Mouse (Mus musculus) macrophage (primary cell): ENCODE data around the gene Cxcl9. TPM values are rescaled to one million over a fixed set of nuclear protein-coding genes. Genes with fewer than 3 reads are reported as not detected.
A peak's percentile ranks its signal among the peaks of the same experiment; 100 is the strongest.

Experiments used
- H3K27ac ChIP-seq: fragments of 350-480 bp; formaldehyde crosslinking; 2 replicates; pipeline ENCODE4 v1.9.0; 2021
- H3K36me3 ChIP-seq: fragments of 350-480 bp; formaldehyde crosslinking; 2 replicates; pipeline ENCODE4 v1.9.0; 2021; ENCODE audit errors: inconsistent target
- H3K4me3 ChIP-seq: fragments of 350-480 bp; formaldehyde crosslinking; 2 replicates; pipeline ENCODE4 v1.9.0; 2021; ENCODE audit errors: inconsistent target
- H3K79me2 ChIP-seq: fragments of 350-480 bp; formaldehyde crosslinking; 2 replicates; pipeline ENCODE4 v1.9.0; 2021; ENCODE audit errors: inconsistent target
- WGBS: methylation state at CpG from one replicate; pipeline ENCODE4 v1.1.7; 2026; ENCODE audit warnings: inconsistent platforms; ENCODE audit not compliant: missing documents; 5-methylcytosine and 5-hydroxymethylcytosine counted together
- polyA plus RNA-seq: library from polyadenylated mRNA; stranded (reverse); fragments of 250-400 nt; gene quantifications from 3 replicates; pipeline ENCODE4 v1.2.4, GENCODE M21; 2018; ENCODE audit warnings: inconsistent platforms

The Cxcl9 gene
- polyA plus RNA-seq, 1 experiment from 2014 or later, result 2.3 TPM

DNA sequence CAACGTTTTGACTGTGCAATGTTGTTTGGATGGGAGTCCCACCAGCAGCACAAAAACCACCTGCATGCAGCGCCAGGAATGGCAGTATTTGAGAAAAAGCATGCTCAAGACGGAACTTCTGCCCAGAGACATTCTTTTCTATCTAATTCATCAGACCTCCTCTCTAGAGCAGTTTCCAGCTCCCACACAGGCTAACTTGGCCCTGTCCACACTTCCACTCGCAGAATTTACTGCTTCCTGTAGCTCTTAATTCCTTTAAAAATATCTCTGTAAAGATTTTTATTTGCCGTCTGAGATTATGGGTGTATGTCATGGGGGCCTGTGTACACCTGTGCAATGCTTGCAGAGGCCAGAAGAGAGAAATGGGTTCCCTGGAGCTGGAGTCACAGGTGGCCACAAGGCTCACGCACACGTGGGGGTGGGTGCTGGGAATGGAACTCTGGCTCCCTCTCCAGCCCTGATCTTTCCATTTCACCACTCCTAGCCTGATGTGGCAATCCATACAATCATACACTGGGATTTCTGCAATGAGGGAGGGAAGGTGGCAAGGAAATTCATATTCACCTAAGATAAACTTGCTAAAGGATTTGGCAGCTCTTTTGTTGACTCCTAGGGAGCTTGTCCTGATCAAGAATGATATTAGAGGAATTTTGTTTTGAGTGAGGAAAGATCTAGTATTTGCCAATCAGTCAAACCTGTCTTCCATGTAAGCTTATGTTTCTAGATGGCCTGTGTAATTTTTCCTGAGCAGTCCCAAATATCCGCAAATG, 6.1 kb downstream of the Cxcl9 start:
- no peak overlapping the region for H3K27ac ChIP-seq
- 72% methylated on average over 8 of the region's 8 CpGs for WGBS
- no peaks in the 10 kb centered on the region for H3K79me2 ChIP-seq
- no peak overlapping the region for H3K4me3 ChIP-seq
- H3K36me3 ChIP-seq, result no peaks in the 10 kb centered on the region

DNA sequence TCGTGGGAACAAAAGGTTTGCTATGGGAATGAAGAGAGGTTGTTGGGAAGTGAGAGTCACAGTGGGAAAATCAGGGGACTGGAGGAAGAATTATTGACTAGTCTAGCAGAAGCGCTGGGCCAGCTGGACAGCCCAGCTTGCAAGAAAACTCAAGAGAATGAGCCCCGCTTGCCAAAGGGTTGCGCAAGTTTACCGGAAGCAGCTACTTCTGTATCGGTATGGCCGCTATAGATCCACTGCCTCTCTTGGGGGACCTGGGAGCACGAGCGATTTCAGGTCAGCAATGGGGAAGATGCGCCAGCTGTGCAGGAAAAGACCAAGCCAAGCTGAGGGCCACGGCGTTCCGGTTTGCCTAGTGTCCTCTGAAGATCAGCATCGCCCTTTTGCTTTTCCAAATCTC, 9.3 kb downstream of the Cxcl9 start:
- H3K4me3 ChIP-seq, result no peak overlapping the region
- no peaks in the 10 kb centered on the region for H3K79me2 ChIP-seq
- H3K36me3 ChIP-seq, result no peaks in the 10 kb centered on the region
- WGBS, result 44% methylated on average over 14 of the region's 14 CpGs
- no peak overlapping the region for H3K27ac ChIP-seq

DNA sequence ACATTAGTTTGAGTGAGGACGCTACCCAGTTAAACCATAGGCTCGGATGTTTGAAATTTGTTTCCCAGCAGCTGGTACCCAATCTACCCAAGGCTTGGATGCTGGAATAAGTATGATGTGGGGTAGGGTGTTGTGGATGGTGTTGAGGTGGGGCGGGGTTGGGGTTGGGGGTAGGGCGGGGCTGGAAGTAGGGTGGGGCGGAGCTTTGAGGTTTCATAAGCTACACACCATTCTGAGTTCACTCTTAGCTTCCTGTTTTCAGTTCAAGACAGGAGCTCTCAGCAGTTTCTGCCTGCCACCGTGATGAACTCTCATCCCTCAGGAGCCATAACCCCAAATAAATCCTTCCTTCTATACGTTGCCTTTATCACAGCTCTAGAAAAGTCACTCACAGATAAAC, 9.8 kb downstream of the Cxcl9 start:
- Histone ChIP-seq H3K27ac (no peak overlapping the region), H3K36me3 (no peaks in the 10 kb centered on the region), H3K79me2 (no peaks in the 10 kb centered on the region), H3K4me3 (no peak overlapping the region)
- 51% methylated on average over 7 of the region's 7 CpGs for WGBS

DNA sequence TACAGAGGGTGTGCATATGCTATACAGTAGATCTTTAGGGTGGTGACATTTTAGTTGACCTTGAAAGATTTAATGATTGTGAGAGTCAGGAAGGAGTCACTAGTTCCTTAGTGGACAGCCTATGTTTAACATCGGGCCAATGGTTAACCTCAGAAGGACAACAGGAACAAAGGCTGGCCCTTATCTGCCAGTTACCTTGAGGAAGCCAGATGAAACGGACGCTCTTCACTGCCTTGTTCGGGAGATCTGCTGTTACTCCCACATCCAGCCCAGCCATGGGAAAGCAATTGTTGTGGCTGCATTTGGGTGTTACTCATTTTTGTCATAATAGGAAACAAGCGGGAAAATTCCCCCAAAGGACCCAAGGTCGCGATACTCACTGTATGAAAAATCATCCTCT, 14.1 kb downstream of the Cxcl9 start:
- H3K4me3 ChIP-seq, result no peak overlapping the region
- H3K27ac ChIP-seq, result no peak overlapping the region
- H3K36me3 ChIP-seq, result no peaks in the 10 kb centered on the region
- H3K79me2 ChIP-seq, result peaks cover 10% of the 10 kb centered on the region
- 59% methylated on average over 7 of the region's 7 CpGs for WGBS

DNA sequence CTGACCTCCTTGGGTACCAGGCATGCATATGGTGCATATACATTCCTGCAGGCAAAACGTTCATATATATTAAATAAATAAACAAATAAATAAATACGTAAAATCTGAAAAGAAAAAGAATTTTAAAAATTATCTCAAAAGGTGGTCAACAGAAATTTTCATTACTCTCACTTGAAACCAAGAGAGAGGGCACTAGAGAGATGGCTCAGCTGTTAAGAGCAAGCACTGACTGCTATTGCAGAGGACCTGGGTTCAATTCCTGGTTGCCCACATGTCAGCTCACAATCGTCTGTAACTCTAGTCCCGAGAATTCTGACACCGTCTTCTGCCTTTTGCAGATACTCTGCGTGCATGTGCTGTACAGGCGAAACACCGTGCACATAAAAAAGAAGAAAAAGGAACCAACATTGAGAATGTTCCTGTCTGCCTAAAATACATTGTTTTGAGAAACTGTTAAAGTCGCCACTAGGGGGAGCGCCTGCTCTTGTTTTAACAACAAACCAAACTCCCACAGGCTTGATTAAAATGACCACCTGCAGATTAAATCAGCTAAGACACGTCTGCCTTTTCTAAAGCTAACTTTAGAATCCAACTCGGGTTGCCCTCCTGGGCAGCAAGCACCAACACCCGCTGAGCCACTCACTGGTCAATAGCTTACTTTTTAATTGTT, 15.7 kb downstream of the Cxcl9 start:
- no peaks in the 10 kb centered on the region for H3K36me3 ChIP-seq
- no peak overlapping the region for H3K4me3 ChIP-seq
- WGBS, result 16% methylated on average over 13 of the region's 13 CpGs
- no peak overlapping the region for H3K27ac ChIP-seq
- H3K79me2 ChIP-seq, result peaks cover 26% of the 10 kb centered on the region

DNA sequence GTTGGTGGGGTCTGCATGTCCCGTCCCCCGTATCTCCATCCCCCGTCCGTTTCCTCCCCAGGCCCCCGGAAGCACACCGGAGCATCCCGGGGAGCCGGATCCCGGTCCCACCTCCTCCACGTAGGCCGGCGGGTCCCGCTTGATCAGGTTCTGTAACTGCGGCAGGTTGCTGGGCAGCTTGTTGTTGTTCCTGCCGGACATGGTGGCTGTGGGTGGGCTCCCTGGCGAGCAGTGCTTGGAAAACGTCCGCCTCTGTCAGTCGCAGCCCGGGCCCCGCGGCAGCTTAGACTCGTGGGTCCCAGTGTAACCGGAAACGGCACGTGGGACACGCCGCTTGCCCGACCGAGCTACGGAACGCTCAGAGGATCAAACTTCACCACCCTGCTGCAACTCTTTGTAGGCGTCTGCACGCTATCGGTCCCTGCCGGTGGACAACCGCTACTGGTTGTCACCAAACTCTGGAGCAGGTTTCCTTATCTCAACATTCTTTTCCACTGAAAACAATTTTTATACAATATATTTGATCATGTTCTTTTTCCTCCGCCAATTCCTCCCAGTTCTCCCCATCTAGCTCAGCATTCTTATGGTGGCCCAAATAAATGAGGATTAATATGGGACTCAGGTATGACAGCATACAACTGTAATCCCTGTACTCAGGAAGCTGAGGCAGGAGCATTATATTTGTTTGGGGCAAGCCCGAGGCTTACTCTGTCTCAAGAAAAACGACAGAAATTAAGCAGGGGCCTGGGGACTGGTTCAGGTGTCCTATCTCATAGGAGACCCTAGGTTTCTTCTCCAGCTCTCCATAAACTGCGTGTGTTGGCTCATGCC, 18.0 kb downstream of the Cxcl9 start, which contains the start of gene Sdad1:
Gene Sdad1, minus strand, starts transcription at position 799 of the 831 bp plus-strand sequence.
- peaks cover 8% of the 10 kb centered on the region; the same call in 1 of the 2 replicates for H3K36me3 ChIP-seq
- H3K79me2 ChIP-seq, result peaks cover 36% of the 10 kb centered on the region
- 4% methylated on average over 38 of the region's 41 CpGs for WGBS
- peak within 1 kb of the TSS; percentile 10; the same call in 1 of the 2 replicates for H3K27ac ChIP-seq
- peak within 1 kb of the TSS; percentile 77 for H3K4me3 ChIP-seq

DNA sequence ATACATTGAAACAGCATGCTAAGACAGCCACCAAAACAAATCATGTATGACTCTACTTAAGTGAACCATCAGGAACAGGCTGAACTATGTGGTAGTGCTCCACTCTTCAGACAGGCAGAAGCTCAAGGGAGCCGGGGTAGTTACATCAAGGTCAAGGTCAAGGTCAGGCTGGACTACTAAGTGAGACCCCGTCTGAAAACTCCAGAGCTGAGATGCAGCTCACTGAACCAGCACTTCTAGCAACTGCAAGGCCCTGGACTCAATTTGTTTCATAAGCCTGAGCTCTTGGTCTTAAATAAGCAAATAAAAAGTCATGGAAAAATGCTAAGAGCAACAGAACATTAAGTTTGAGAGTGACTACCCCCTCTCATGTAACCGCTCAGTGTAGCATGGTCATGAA, 23.6 kb downstream of the Cxcl9 start:
- H3K27ac ChIP-seq, result no peak overlapping the region
- WGBS, result 100% methylated on average over 3 of the region's 3 CpGs
- peaks cover 64% of the 10 kb centered on the region for H3K36me3 ChIP-seq
- no peak overlapping the region for H3K4me3 ChIP-seq
- peaks cover 31% of the 10 kb centered on the region for H3K79me2 ChIP-seq

DNA sequence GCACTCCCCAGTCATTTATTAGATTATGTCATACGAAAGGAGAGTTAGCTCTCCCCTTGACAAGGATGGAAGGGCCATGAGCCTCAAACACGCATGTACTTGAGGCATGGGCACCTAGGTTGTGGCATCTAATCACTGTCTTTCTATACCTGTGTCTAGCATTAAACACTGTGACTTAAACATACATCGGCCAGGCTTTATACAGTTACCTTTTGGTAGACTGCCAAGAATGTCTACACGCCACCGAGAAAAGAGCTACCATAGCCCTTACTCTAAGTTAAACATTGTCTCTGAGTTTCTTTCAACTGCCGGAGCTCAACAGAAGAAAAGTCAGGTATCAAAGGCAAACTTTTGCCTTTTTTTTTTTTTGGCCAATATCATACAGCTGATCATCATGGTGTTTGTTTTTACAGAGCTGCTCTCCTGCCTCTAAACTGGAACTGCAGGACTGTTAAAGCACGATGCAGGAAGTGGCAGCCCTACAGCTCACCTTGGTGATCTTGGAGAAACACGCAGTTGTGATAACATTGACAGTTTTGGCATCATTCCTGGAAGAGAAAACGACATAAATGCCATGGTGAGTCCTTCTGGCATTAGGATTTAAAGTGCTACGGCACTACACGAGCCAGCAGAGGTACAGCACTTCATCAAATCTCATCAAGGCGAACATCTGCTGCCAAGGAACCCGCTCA, 25.6 kb downstream of the Cxcl9 start:
- H3K27ac ChIP-seq, result no peak overlapping the region
- peaks cover 11% of the 10 kb centered on the region; the same call in 1 of the 2 replicates for H3K79me2 ChIP-seq
- H3K36me3 ChIP-seq, result peaks cover 74% of the 10 kb centered on the region
- H3K4me3 ChIP-seq, result no peak overlapping the region
- 94% methylated on average over 13 of the region's 13 CpGs for WGBS

DNA sequence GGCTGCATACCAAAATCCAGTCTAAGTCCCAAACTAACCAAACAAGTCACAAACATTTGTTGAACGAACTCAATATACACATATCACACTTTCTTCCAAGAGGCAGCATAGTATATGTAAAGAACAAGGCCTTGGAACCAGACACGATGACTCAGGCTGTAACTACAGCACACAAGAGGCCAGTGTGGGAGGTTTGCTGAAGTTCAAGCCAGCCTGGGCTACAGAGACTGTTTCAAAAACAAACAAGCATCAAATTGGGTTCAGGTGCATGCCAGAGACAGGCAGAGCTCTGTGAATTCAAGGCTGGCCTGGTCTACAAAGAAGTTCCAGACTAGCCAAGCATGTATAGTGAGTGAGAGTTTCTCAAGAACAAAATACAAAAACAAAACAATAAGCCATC, 33.4 kb downstream of the Cxcl9 start:
- WGBS, result 100% methylated on average over 2 of the region's 2 CpGs
- Histone ChIP-seq H3K36me3 (peaks cover 59% of the 10 kb centered on the region), H3K79me2 (no peaks in the 10 kb centered on the region), H3K27ac (no peak overlapping the region), H3K4me3 (no peak overlapping the region)

DNA sequence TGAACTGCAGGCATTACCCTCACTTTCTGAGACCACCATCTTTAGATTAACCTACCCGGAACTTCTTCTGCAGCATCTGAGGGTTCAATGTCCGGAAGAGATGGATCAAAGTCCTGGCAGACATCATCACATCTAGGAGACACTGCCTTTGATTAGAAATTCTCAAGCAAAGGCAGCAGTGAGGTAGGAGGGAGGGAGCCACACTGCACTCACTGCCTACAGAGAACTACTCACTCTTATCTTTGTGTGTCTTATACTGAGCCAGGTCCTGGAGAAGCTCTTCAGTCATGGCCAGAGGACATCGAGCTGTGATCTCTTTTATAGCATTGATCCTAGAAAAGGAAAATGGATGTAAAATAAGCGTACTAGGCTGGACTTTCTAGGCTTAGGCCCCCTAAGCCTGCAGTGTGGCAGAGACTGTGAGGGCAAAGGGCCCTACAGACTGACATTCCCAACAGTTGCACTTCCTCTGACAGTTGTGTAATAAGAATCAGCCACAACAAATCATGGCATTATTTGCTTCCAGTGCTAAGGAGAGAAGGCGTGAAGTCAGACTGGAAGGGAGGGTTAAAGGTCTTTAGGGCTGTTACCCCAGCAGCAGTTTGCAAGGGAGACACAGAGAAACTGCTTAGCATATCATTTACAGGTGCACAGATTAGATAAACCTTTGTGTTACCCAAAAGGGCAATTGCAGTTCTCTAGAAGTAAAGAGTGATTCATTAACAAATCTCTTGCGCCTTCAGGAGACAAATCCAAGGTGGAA, 36.0 kb downstream of the Cxcl9 start:
- Histone ChIP-seq H3K36me3 (peaks cover 64% of the 10 kb centered on the region), H3K27ac (no peak overlapping the region), H3K4me3 (no peak overlapping the region), H3K79me2 (no peaks in the 10 kb centered on the region)
- 91% methylated on average over 6 of the region's 6 CpGs for WGBS

DNA sequence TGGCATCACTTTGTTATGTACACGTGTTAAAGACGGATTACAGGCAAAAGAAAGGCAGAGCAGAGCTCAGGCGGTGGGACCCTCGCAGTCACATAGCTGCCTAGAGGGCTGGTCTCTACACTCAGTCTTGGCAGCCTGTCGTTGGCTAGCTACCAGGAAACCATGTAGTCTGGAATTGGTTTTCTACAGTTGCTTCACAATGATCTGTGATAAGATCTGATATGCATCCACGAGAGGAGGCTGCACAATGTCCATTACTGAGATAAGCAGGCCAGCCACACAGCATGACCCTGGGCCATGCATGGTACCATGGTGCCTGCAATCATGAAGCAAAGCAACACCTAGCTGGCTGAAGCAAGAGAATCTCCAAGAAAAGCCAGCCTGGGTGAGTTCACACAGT, 40.0 kb downstream of the Cxcl9 start:
- H3K4me3 ChIP-seq, result no peak overlapping the region
- peaks cover 56% of the 10 kb centered on the region for H3K36me3 ChIP-seq
- H3K79me2 ChIP-seq, result no peaks in the 10 kb centered on the region
- WGBS, result 96% methylated on average over 6 of the region's 6 CpGs
- H3K27ac ChIP-seq, result no peak overlapping the region

DNA sequence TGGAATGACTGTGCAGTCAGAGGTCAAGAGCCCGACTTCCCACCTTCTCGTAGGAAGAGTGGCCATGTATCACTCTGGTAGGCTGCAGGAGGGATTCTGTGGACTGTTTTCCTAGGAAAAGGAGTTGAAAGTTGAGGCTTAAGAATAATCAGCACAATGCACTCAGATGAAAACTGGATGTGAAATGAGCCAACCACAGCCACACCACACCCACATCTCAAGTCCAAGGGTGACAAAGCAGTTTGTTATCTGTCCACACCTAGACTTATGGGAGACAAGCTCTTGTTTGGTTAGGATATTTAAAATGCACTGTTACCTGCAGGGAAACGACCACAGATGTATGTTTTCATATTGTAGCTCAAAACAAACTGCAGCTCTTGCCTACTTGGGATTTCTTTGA, 44.8 kb downstream of the Cxcl9 start:
- Histone ChIP-seq H3K36me3 (peaks cover 22% of the 10 kb centered on the region), H3K4me3 (no peak overlapping the region), H3K27ac (no peak overlapping the region), H3K79me2 (no peaks in the 10 kb centered on the region)
- WGBS, result 63% methylated on average over 3 of the region's 3 CpGs

DNA sequence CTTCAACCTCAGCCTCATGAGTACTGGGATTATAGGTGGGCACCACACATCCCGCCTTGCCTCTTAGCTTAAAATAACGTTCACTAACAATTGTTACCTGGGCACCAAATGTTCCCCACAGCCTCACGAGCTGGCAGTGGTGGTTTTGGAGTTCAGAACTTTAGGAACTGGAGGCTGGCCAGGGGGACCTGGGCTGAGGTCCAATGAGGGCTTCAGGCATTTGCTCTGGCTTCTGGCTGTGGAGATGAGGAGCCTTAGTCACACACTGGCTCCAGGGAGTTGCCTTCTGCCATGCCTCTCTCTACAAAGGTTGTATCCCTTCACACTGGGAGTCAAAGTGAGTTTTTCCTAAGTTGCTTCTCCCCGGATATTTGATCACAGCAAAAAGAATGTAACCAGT, 45.3 kb downstream of the Cxcl9 start:
- Histone ChIP-seq H3K79me2 (no peaks in the 10 kb centered on the region), H3K27ac (no peak overlapping the region), H3K4me3 (no peak overlapping the region), H3K36me3 (peaks cover 17% of the 10 kb centered on the region)
- WGBS, result 79% methylated on average over 4 of the region's 4 CpGs
